Mouse (Mus musculus): Measurements from ENCODE around the gene Abhd2. TPM values are rescaled to one million over a fixed set of nuclear protein-coding genes. Genes with fewer than 3 reads are reported as not detected.

Gene Abhd2
- polyA plus RNA-seq, 1 experiment = 14.9 TPM

Other genes with a start within 250 kb of the Abhd2 start
- gene Acan, start 219.7 kb upstream of the Abhd2 start, polyA plus RNA-seq (2012; rRNA removed) = not detected in 2 replicates
- gene Hapln3, start 142.2 kb upstream of the Abhd2 start, polyA plus RNA-seq (2012; rRNA removed) = 0.44 and 0.69 TPM in 2 replicates
- gene Mfge8, start 124.1 kb upstream of the Abhd2 start, polyA plus RNA-seq (2012; rRNA removed) = 161 and 181 TPM in 2 replicates
- 0.08 and 0.13 TPM in 2 replicates for gene Rlbp1, start 113.8 kb downstream of the Abhd2 start, polyA plus RNA-seq (2012; rRNA removed)
- 0.80 and 0.99 TPM in 2 replicates for gene Fanci, start 118.7 kb downstream of the Abhd2 start, polyA plus RNA-seq (2012; rRNA removed)
- 50.9 and 56.0 TPM in 2 replicates for gene Polg, start 193.2 kb downstream of the Abhd2 start, polyA plus RNA-seq (2012; rRNA removed)